Mouse (Mus musculus) stomach, postnatal 0 days (tissue): ENCODE results near the gene Edc3.

Experiments used
- CTCF ChIP-seq: IDR thresholded peaks from 2 replicates; pipeline ENCODE4 v1.5.1; 2016; ENCODE audit warnings: antibody characterized with exemption, low read depth, mild to moderate bottlenecking, moderate library complexity
- EP300 ChIP-seq: optimal IDR thresholded peaks from 2 replicates; pipeline ENCODE3; 2016; ENCODE audit warnings: antibody characterized with exemption

DNA sequence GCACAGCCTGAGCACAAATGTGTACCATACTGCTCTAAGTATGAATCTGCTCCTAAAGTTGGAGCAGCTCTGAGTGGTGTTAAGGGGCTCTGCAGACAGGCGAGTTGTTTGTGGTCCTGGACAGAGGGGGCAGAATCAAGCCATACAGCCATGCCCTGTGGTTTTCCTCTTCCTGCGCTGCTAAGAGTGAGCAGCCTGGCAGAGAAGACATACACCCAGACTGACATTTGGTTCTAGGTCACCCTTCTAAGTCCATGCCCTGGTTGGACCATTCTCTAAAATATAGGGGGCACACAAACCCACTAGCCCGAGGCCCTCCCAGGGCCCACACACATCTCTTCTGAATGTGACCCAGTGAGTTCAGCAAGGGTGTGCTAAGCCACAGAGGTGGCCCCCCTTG lies 81.4 kb downstream of the Edc3 start:
- TF ChIP-seq CTCF, result no peak
- no peak for TF ChIP-seq EP300
